Comparison of ENCODE assay signal across 7 mouse cellular contexts in genomic region chr7:58398558-58399144, GRCm38 (mm10).
DNase-seq lines count a peak whose midpoint lies in the region; ATAC-seq and TF ChIP-seq lines count a peak whose summit lies in the region.

No protein-coding gene starts in this region.

- TF ChIP-seq CTCF in lung, embryonic 14.5 days (IDR thresholded peaks at IDR 0.05; ENCODE audit: low read depth) = peak; percentile 26; the same call in 1 of the 2 replicates

- no peak for DNase-seq in lung, embryonic 14.5 days
- DNase-seq in lung, postnatal 10 days = no peak
- no peak for DNase-seq in embryonic facial prominence, embryonic 14.5 days (ENCODE audit: low spot score)
- DNase-seq in gastrocnemius, adult 8-10 months (ENCODE audit: low spot score in 2 of 2) = no peak
- no peak for DNase-seq in spleen, postnatal 36 days (ENCODE audit: low spot score in 2 of 2)

- H3K4me2 ChIP-seq in lung, embryonic 14.5 days = peak overlapping the region; percentile 65
- peak overlapping the region; percentile 57 for H3K4me2 ChIP-seq in embryonic facial prominence, embryonic 14.5 days (ENCODE audit: low read depth, low read length)
- H3K4me2 ChIP-seq in midbrain, embryonic 15.5 days = peak overlapping the region; percentile 60

- no peaks in the 10 kb centered on the region for H3K36me3 ChIP-seq in lung, embryonic 14.5 days (ENCODE audit: insufficient read depth)
- H3K36me3 ChIP-seq in embryonic facial prominence, embryonic 14.5 days (ENCODE audit: control insufficient read depth, insufficient read depth, low read length) = no peaks in the 10 kb centered on the region
- H3K36me3 ChIP-seq in midbrain, embryonic 15.5 days (replicated peaks) = no peaks in the 10 kb centered on the region

- peak overlapping the region; percentile 50 for H3K4me3 ChIP-seq in lung, embryonic 14.5 days (ENCODE audit: low read depth, low read length)
- H3K4me3 ChIP-seq in embryonic facial prominence, embryonic 14.5 days (ENCODE audit: low read depth, low read length) = peak overlapping the region; percentile 56
- peak overlapping the region; percentile 48 for H3K4me3 ChIP-seq in midbrain, embryonic 15.5 days

- ATAC-seq in lung, embryonic 14.5 days (ENCODE audit: insufficient read depth) = peak; percentile 16
- peak; percentile 23; the same call in 1 of the 2 replicates for ATAC-seq in embryonic facial prominence, embryonic 14.5 days (ENCODE audit: low read depth)
- ATAC-seq in inflammation-experienced regulatory T-cells, adult 6 months = peak; percentile 57
- ATAC-seq in midbrain, embryonic 15.5 days (replicated peaks) = peak; percentile 72

- no peaks in the 10 kb centered on the region for H3K9me3 ChIP-seq in lung, embryonic 14.5 days (ENCODE audit: low read depth, low read length)
- H3K9me3 ChIP-seq in embryonic facial prominence, embryonic 14.5 days (ENCODE audit: control insufficient read depth, low read length) = no peaks in the 10 kb centered on the region
- no peaks in the 10 kb centered on the region for H3K9me3 ChIP-seq in midbrain, embryonic 15.5 days

- H3K27me3 ChIP-seq in lung, embryonic 14.5 days (ENCODE audit: insufficient read depth, low read length) = no peaks in the 10 kb centered on the region
- no peaks in the 10 kb centered on the region for H3K27me3 ChIP-seq in embryonic facial prominence, embryonic 14.5 days (replicated peaks; ENCODE audit: control insufficient read depth, insufficient read depth, low read length)
- H3K27me3 ChIP-seq in midbrain, embryonic 15.5 days (replicated peaks) = no peaks in the 10 kb centered on the region

- peak overlapping the region; percentile 64 for H3K9ac ChIP-seq in lung, embryonic 14.5 days
- H3K9ac ChIP-seq in embryonic facial prominence, embryonic 14.5 days (ENCODE audit: low read depth, low read length) = peak overlapping the region; percentile 71
- peak overlapping the region; percentile 81 for H3K9ac ChIP-seq in midbrain, embryonic 15.5 days

- H3K4me1 ChIP-seq in lung, embryonic 14.5 days (ENCODE audit: insufficient read depth) = no peaks in the 10 kb centered on the region
- no peaks in the 10 kb centered on the region for H3K4me1 ChIP-seq in embryonic facial prominence, embryonic 14.5 days (ENCODE audit: control insufficient read depth, insufficient read depth, low read length)
- peaks cover 17% of the 10 kb centered on the region for H3K4me1 ChIP-seq in midbrain, embryonic 15.5 days

- H3K27ac ChIP-seq in lung, embryonic 14.5 days (ENCODE audit: low read depth) = peak overlapping the region; percentile 93
- H3K27ac ChIP-seq in embryonic facial prominence, embryonic 14.5 days (replicated peaks; ENCODE audit: low read depth, low read length) = peak overlapping the region; percentile 94
- H3K27ac ChIP-seq in midbrain, embryonic 15.5 days = peak overlapping the region; percentile 99

- WGBS in lung, embryonic 14.5 days = under 1% methylated on average over 9 of the region's 9 CpGs
- 1% methylated on average over 9 of the region's 9 CpGs for WGBS in embryonic facial prominence, embryonic 14.5 days
- under 1% methylated on average over 9 of the region's 9 CpGs for WGBS in midbrain, embryonic 15.5 days

Comparison
In these comparisons a context has a peak if more than half of its experiments do, and no peak if none do; other contexts are left out.
1. ATAC-seq: peak in every context shown above with its lines; median percentile 72 in midbrain, embryonic 15.5 days; 57 in inflammation-experienced regulatory T-cells, adult 6 months; 23 in embryonic facial prominence, embryonic 14.5 days; 16 in lung, embryonic 14.5 days.